Mouse (Mus musculus): ENCODE measurements around the gene Nckap5. TPM values are rescaled to one million over a fixed set of nuclear protein-coding genes. Genes with fewer than 3 reads are reported as not detected.

Nckap5 gene
- total and polyA plus RNA-seq, 3 experiments: not detected

DNA sequence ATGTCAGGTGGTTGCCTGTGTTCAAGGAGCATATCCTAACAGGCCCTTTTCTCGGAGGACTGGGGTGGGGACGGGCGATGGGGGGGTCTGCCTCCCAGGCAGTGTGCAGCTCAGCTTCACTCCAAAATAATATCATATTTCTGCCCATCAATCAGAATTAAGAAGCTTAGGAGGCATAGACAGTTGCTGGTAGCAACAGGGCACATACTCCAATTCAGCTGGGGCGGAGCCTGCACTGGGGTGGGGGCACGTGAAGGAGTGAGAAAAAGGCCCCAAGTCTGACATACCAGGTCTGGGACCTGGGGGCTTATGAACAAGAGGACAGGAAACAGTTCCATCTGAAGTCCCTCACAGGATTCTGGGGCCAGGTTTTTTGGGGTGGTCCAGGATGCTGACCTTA lies 339.2 kb downstream of the Nckap5 start:
- Histone ChIP-seq H3K27me3 (replicated peaks) (no peaks in the 10 kb centered on the region), H3K36me3 (replicated peaks in 1 of 2; ENCODE audit: control insufficient read depth in 1 of 2, insufficient read depth in 1 of 2, low read length in 1 of 2) (no peaks in the 10 kb centered on the region), H3K4me2 (ENCODE audit: insufficient read depth, low read depth, poor library complexity, severe bottlenecking) (no peak overlapping the region), H3K27ac (ENCODE audit: insufficient read depth, low read depth) (no peak overlapping the region), H3K9ac (ENCODE audit: insufficient read depth, low read depth) (no peak overlapping the region), H3K4me1 (ENCODE audit: control insufficient read depth in 1 of 2, insufficient read depth in 2 of 2) (no peaks in the 10 kb centered on the region), H3K79me2 (replicated peaks; ENCODE audit: control insufficient read depth, extremely low read depth, insufficient read depth, poor library complexity, severe bottlenecking) (no peaks in the 10 kb centered on the region), H3K4me3 (replicated peaks in 1 of 3; ENCODE audit: low read depth in 2 of 3, low read length in 2 of 3, poor library complexity in 1 of 3) (no peak overlapping the region), H3K9me3 (replicated peaks; ENCODE audit: low read length) (peaks cover 73% of the 10 kb centered on the region)
- in situ Hi-C loops (cut with MboI; ENCODE audit: low pct_ligation_motif_present, low pct_unique_long_range_greater_than_20kb, low sequenced_read_pairs) (no loop called here), dilution Hi-C loops (cut with MboI; ENCODE audit: extremely low pct_ligation_motif_present, extremely low pct_unique_long_range_greater_than_20kb, low sequenced_read_pairs) (no loop called here)
- TF ChIP-seq GABPA (IDR thresholded peaks at IDR 0.05; ENCODE audit: insufficient replicate concordance, low read depth, low read length): no peak
- TF ChIP-seq SMC3 (IDR thresholded peaks at IDR 0.05; ENCODE audit: low read depth, low read length): no peak
- TF ChIP-seq EP300 (IDR thresholded peaks at IDR 0.05; ENCODE audit: low read length): no peak
- no peak for TF ChIP-seq SIN3A (IDR thresholded peaks at IDR 0.05; ENCODE audit: low read length)
- TF ChIP-seq USF2 (conservative IDR thresholded peaks at IDR 0.05; ENCODE audit: low read depth, low read length): no peak
- TF ChIP-seq IRF4 (IDR thresholded peaks at IDR 0.05; ENCODE audit: low read depth, low read length): no peak
- TF ChIP-seq RCOR1 (conservative IDR thresholded peaks at IDR 0.05; ENCODE audit: low read depth, low read length): no peak
- TF ChIP-seq UBTF (IDR thresholded peaks at IDR 0.05; ENCODE audit: low read depth, low read length): no peak
- TF ChIP-seq CHD1 (IDR thresholded peaks at IDR 0.05; ENCODE audit: low read depth, low read length): no peak
- TF ChIP-seq ZNF384 (IDR thresholded peaks at IDR 0.05; ENCODE audit: low read depth, low read length): no peak
- TF ChIP-seq ELF1 (IDR thresholded peaks at IDR 0.05; ENCODE audit: low read depth, low read length): no peak
- TF ChIP-seq NELFE (IDR thresholded peaks at IDR 0.05; ENCODE audit: low read depth, low read length): no peak
- TF ChIP-seq ZMIZ1 (IDR thresholded peaks at IDR 0.05; ENCODE audit: low read depth, low read length): no peak
- DNase-seq (ENCODE audit: extremely low read depth): no peak

DNA sequence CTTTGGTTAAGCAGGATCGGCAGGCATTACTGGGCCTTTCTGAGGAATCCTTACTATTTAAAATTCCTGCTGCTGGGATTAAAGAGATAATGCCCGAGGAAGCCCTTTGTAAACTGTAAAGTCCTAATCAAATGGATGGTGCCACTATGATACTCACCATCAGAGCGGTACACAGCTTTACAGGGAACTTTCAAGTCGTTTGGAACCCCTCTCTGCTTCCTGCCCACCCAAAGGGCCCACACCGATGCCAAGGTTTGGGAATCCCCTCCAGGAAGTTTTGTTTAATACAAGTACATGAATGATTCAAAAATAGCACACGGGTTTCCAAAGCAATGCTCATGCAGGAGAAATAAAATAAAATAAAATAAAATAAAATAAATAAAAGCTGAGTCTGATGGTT lies 340.3 kb downstream of the Nckap5 start:
- TF ChIP-seq BHLHE40 (IDR thresholded peaks at IDR 0.05; ENCODE audit: low read depth, low read length) (no peak), RAD21 (IDR thresholded peaks at IDR 0.05; ENCODE audit: low read depth, low read length) (no peak), ZMIZ1 (IDR thresholded peaks at IDR 0.05; ENCODE audit: low read depth, low read length) (no peak), PAX5 (IDR thresholded peaks at IDR 0.05; ENCODE audit: low read length) (no peak), MEF2A (IDR thresholded peaks at IDR 0.05; ENCODE audit: borderline replicate concordance, low read depth, low read length) (no peak), GABPA (IDR thresholded peaks at IDR 0.05; ENCODE audit: insufficient replicate concordance, low read depth, low read length) (no peak), KAT2A (IDR thresholded peaks at IDR 0.05; ENCODE audit: insufficient replicate concordance, low read length) (no peak), ZNF384 (IDR thresholded peaks at IDR 0.05; ENCODE audit: low read depth, low read length) (no peak), TBP (conservative IDR thresholded peaks at IDR 0.05; ENCODE audit: low read depth, low read length) (no peak)
- no peaks in the 10 kb centered on the region for H3K79me2 ChIP-seq (replicated peaks; ENCODE audit: control insufficient read depth, extremely low read depth, insufficient read depth, poor library complexity, severe bottlenecking)
- no peaks in the 10 kb centered on the region for H3K4me1 ChIP-seq (ENCODE audit: control insufficient read depth in 1 of 2, insufficient read depth in 2 of 2)
- dilution Hi-C loops (cut with MboI; ENCODE audit: extremely low pct_ligation_motif_present, extremely low pct_unique_long_range_greater_than_20kb, low sequenced_read_pairs): no loop called here
- no peak overlapping the region for H3K27ac ChIP-seq (ENCODE audit: insufficient read depth, low read depth)
- DNase-seq (ENCODE audit: extremely low read depth): no peak
- no peak overlapping the region for H3K4me2 ChIP-seq (ENCODE audit: insufficient read depth, low read depth, poor library complexity, severe bottlenecking)
- no peak overlapping the region for H3K9ac ChIP-seq (ENCODE audit: insufficient read depth, low read depth)
- in situ Hi-C loops (cut with MboI; ENCODE audit: low pct_ligation_motif_present, low pct_unique_long_range_greater_than_20kb, low sequenced_read_pairs): no loop called here
- no peaks in the 10 kb centered on the region for H3K36me3 ChIP-seq (replicated peaks in 1 of 2; ENCODE audit: control insufficient read depth in 1 of 2, insufficient read depth in 1 of 2, low read length in 1 of 2)
- H3K4me3 ChIP-seq (replicated peaks in 1 of 3; ENCODE audit: low read depth in 2 of 3, low read length in 2 of 3, poor library complexity in 1 of 3): no peak overlapping the region
- no peaks in the 10 kb centered on the region for H3K27me3 ChIP-seq (replicated peaks)
- H3K9me3 ChIP-seq (replicated peaks; ENCODE audit: low read length): peaks cover 78% of the 10 kb centered on the region
